Mouse (Mus musculus) embryonic stem cell, embryonic (primary cell): ENCODE measurements around the gene Ptprm.

ENCODE experiments used
- CTCF ChIA-PET, 4 experiments: fragments of 300-600 bp in 2 of 4; fragments of 350-600 bp in 2 of 4; sonication (Branson Sonifier 250); formaldehyde crosslinking; loops; one replicate each; lab custom pipeline; 2022; ENCODE audit warnings: inconsistent platforms in 2 of 4; lab: Charles Lee
- POLR2A ChIA-PET, 4 experiments: fragments of 300-600 bp in 2 of 4; fragments of 350-600 bp in 2 of 4; sonication (Branson Sonifier 250); formaldehyde crosslinking; loops; one replicate each; lab custom pipeline; 2022; ENCODE audit warnings: antibody characterized with exemption in 4 of 4, inconsistent platforms in 1 of 4; lab: Charles Lee

The Ptprm gene

DNA sequence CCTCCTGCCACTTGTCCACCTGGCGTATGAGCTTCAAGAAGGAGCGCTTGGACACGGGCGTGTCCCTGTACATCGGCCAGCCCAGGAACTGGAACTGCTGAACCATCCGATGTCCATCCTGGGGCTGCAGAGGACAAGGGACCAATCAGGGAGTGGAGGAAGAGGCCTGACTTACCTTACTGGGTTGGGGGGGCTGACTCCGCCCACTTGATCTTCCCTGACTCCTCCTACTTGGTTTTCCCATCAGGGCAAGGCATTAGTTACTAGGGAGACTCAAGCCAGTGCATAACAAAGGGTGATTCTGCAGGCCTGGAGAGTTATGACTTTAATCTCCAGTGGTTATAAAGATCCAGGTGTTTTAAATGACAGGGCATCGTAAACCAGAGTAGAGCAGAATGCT lies 670.8 kb downstream of the Ptprm start:
- ChIA-PET CTCF (interaction anchor here in 2 of 4 experiments (0.6 to 1.7 kb wide), 2 partner anchors 72 to 1155 kb away, joined by 3 to 4 read pairs; no protein-coding TSS in a partner anchor), POLR2A (no interaction called here)

DNA sequence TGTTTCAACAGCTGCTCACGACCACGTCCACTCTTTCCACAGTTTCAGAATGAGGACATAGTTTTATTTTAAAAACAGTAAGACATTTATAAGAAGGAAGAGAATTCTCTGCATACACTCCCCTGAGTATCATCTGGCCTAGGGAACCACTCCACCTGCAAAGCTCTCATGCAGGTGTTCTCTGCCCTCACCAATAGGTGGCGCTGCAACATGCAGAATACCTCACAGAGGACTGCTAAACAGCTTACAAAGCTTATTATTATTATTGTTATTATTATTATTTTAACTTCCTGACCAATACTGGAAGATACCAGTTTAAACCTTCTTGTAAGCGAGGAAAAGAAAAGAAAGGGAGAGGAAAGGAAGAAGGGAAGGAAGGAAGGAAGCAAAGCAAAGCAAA lies 673.6 kb downstream of the Ptprm start:
- POLR2A ChIA-PET = interaction anchor here in 1 of 4 experiments (1.2 kb wide), 1 partner anchor 18 kb away, joined by 3 read pairs; no protein-coding TSS in a partner anchor
- CTCF ChIA-PET = interaction anchor here (0.5 to 1.7 kb wide), 37 partner anchors 9 to 1187 kb away, joined by 3 to 13 read pairs (median 3); no protein-coding TSS in a partner anchor

DNA sequence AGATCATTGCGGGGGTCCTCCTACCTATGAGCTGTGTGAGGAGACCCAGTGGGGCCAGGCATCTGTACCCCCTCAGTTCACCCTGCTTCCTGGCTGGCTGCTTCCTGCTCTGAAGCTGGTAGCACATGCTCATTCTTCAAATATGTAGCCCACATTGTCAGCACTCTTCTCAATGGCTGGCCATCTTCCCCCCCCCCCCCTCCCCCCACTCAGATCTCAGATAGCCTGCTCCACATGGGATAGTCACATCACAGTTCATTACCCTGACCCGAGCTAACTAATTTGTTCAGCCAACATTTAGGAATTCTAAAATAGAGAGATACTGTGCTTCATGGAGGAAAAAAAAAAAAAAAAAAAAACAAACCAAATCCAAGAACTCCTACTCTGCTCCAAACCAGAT lies 679.6 kb downstream of the Ptprm start:
- CTCF ChIA-PET = interaction anchor here in 2 of 4 experiments (0.6 kb wide), 2 partner anchors 79 to 337 kb away, joined by 6 to 8 read pairs; no protein-coding TSS in a partner anchor

DNA sequence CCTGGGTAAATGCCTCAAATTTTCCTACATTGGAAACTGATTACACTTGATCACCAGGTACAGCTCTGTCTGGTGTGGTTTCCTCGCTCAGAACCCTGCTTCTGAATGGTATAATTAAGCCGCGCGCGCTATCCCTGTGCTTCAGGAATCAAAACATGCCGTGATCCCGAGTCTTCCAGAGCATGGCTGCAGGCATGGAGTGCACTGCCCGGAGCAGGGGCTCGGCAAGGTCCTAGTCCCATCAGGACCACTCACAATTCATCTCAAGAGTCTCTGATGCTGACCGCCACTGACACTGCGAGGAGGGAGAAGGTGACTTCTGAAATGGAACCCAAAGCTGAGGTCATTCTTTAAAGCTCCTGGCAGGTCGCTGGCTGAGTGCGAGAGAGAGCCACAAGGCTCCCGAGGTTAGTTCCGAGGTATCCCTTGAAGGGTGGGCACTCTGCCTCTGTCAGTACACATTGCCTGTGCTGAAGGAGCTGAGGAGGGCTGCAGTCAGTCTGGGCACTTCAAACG lies 682.5 kb downstream of the Ptprm start:
- ChIA-PET CTCF (interaction anchor here in 1 of 4 experiments (1.1 kb wide), 1 partner anchor 9 kb away, joined by 4 read pairs; no protein-coding TSS in a partner anchor), POLR2A (no interaction called here)

More for the DNA sequence above, 679.6 kb downstream of the Ptprm start:
- POLR2A ChIA-PET = interaction anchor here in 3 of 4 experiments (0.6 to 0.9 kb wide), 3 partner anchors 11 to 44 kb away, joined by 3 to 5 read pairs (median 4); no protein-coding TSS in a partner anchor

- CTCF ChIA-PET = no interaction called here
- POLR2A ChIA-PET = no interaction called here
These were observed 683.0 kb downstream of the Ptprm start for GRCm38 (mm10) chr17:66671287-66671686.

DNA sequence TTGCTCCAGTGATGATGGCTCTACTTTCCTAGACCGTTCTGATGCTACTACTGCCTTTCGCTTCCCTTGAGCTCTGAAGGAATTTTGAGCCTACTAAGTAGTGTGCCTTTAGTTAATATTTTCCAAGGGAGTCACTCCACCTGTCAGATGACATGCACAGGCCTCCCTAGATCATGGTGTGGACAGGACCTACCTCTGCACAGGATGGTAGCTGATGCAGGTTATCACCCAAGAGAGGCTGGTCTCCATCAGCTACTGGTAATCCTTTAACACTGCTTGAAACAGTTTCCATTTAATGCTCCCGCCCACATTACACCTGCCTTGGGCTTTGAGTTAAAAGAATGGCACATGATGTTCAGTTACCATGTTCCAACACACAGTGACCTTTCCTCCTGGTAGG lies 688.5 kb downstream of the Ptprm start:
- ChIA-PET CTCF (no interaction called here), POLR2A (no interaction called here)

DNA sequence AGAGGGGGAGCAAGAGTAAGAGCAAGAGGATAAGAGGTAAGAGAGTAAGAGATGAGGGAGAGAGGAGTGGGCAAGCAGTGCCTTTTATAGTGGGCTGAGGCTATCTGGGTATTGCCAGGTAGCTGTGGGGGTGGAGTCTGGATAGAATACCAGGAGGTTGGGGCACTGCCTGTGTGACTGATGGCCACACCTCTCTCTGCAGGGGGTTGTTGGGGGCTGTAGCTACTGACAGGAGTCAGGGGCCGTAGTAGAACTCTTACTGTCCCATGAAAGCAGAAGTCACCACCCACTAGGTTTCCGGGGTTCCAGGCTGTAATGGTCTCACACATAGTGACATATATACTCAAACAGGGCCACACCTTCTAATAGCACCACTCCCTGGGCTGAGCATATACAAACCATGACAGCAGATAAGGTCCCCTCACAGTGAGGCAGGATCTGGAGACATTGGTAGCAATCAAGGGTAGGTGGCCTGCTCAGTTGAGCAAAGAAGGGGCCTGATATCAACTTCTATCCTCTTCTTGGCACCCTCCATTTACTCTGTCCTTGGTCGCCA lies 689.0 kb downstream of the Ptprm start:
- CTCF ChIA-PET = no interaction called here
- POLR2A ChIA-PET = no interaction called here

DNA sequence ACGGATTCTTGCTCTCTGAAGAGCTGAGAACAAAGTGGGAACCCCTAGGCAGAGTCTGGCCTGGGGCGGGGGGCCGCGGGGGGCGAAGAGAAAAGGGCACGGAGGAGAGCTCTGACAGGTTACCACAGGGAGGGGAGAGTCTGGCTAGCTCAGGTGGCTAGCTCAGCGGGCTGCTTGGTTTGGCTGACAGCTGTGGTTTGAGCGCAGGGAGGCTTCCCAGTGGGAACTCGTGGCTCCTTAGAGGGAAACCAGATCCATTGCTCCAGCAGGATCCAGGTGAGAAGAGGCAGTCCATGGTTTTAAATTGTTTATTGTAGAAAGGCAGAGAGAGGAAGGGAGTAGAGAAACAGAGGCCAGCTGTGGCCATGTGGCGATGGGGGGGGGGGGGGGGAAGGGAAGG lies 689.5 kb downstream of the Ptprm start:
- ChIA-PET CTCF (no interaction called here), POLR2A (no interaction called here)

- CTCF ChIA-PET = no interaction called here
- POLR2A ChIA-PET = no interaction called here
These were observed 695.0 kb downstream of the Ptprm start for GRCm38 (mm10) chr17:66659242-66659641.

DNA sequence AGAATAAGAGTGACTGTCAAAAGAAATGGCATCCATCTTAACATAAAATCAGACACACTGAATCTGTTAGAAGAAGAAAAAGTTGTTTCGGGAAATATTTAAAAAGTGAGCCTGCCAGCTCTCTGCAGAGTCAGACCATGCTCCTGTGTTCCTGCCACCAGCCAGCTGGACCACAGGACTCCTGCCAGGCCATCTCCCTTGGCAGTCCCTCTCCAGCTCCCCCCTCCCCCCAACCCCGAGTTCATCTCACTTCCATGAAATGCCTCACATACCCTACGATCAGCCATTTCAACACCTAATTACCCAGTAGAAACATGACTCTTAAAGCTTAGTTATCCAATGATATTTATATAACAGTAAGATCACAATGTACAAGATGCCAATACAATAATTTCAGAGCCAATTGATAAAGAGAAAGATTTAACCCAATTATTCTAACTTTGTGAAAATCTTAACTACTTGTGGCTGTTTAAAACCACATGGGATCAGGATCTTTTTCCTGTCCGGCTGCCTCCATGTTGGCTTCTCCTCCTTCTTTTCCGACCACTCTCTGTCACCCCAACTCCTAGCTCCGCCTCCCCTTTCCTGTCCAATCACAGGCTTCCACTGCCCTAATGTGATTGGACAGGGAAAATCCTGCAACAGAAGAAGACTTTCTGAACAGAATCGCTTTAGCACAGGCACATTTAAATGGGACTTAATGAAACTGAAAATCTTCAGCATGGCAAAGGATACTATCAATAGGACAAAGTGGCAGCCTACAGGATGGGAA lies 716.1 kb downstream of the Ptprm start:
- ChIA-PET CTCF (interaction anchor here in 2 of 4 experiments (0.6 to 0.7 kb wide), 2 partner anchors 1012 to 1082 kb away, joined by 3 to 7 read pairs; no protein-coding TSS in a partner anchor), POLR2A (interaction anchor here in 1 of 4 experiments (0.6 kb wide), 1 partner anchor 60 kb away, joined by 3 read pairs; no protein-coding TSS in a partner anchor)

DNA sequence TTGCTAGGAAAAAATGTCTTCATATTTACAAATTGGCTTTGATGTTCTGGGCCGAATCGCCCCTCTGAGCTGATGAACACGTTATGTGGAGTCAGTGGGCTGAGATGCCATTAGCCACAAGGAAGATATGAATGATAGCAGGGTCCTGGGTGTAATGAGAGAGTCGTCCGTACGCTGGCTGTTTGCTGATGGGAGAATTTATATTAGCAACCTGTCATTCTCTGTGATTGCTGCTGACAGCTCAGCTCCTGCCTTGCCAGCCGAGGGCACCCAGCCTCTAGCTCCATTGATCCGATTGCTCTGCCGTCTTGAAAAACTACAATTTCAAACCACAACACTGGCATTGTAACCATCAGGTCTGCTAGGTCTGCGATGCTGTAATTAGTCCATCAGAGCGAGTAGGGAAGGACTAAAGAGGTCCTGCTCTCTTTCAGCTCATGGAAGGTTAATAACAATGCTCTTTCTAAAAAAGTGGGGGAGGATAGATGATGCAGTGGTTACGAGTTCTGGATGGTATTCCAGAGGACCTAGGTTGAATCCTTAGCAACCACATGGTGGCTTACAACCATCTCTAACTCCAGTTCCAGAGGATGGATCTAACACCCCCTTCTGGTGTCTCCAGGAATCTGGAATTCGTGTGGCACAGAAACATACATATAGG lies 734.1 kb downstream of the Ptprm start:
- ChIA-PET POLR2A (no interaction called here), CTCF (interaction anchor here in 1 of 4 experiments (0.6 kb wide), 1 partner anchor 61 kb away, joined by 3 read pairs; no protein-coding TSS in a partner anchor)

- ChIA-PET CTCF (interaction anchor here in 1 of 4 experiments (0.6 kb wide), 1 partner anchor 32 kb away, joined by 3 read pairs; no protein-coding TSS in a partner anchor), POLR2A (no interaction called here)
These were observed 734.9 kb downstream of the Ptprm start for GRCm38 (mm10) chr17:66619255-66619826.
